ENCODE assay signal across 8 mouse cellular contexts in genomic region chr9:57940349-57940794, GRCm38 (mm10). TPM values are rescaled to one million over a fixed set of nuclear protein-coding genes. Genes with fewer than 3 reads are reported as not detected.
A peak's percentile ranks its signal among the peaks of the same experiment; 100 is the strongest.
DNase-seq lines count a peak whose midpoint lies in the region; ATAC-seq lines count a peak whose summit lies in the region.

No protein-coding gene starts in this region.

- H3K4me1 ChIP-seq in embryonic facial prominence, embryonic 10.5 days: peaks cover 45% of the 10 kb centered on the region
- H3K4me1 ChIP-seq in hindbrain, embryonic 16.5 days (ENCODE audit: control insufficient read depth, insufficient read depth, low read depth, low read length): peaks cover 22% of the 10 kb centered on the region
- H3K4me1 ChIP-seq in lung, embryonic 16.5 days (replicated peaks; ENCODE audit: control insufficient read depth, insufficient read depth, low read length): peaks cover 7% of the 10 kb centered on the region

- ATAC-seq in activated CD4-positive, CD25-positive, alpha-beta regulatory T cell, adult 4 months: peak; percentile 28
- peak; percentile 67 for ATAC-seq in hindbrain, embryonic 16.5 days
- peak; percentile 57 for ATAC-seq in lung, embryonic 16.5 days (ENCODE audit: low read depth)

- peak overlapping the region; percentile 85 for H3K27ac ChIP-seq in embryonic facial prominence, embryonic 10.5 days (replicated peaks)
- peak overlapping the region; percentile 93 for H3K27ac ChIP-seq in hindbrain, embryonic 16.5 days (ENCODE audit: low read depth, low read length)
- no peak overlapping the region for H3K27ac ChIP-seq in lung, embryonic 16.5 days (ENCODE audit: low read length)

- peak overlapping the region; percentile 79 for H3K4me2 ChIP-seq in hindbrain, embryonic 16.5 days (ENCODE audit: low read length)
- H3K4me2 ChIP-seq in lung, embryonic 16.5 days (ENCODE audit: low read depth, low read length): peak overlapping the region; percentile 99

- peak overlapping the region; percentile 84 for H3K4me3 ChIP-seq in embryonic facial prominence, embryonic 10.5 days
- H3K4me3 ChIP-seq in hindbrain, embryonic 16.5 days (ENCODE audit: low read length): peak overlapping the region; percentile 83
- H3K4me3 ChIP-seq in lung, embryonic 16.5 days (ENCODE audit: low read length): peak overlapping the region; percentile 76

- intact Hi-C loops in left cerebral cortex, postnatal 4 days (cut with DNase I): no loop called here
- intact Hi-C loops in left cerebral cortex, postnatal 36 days (cut with DNase I): no loop called here

- H3K9me3 ChIP-seq in embryonic facial prominence, embryonic 10.5 days: no peaks in the 10 kb centered on the region
- H3K9me3 ChIP-seq in hindbrain, embryonic 16.5 days (ENCODE audit: control insufficient read depth, low read length): no peaks in the 10 kb centered on the region
- H3K9me3 ChIP-seq in lung, embryonic 16.5 days (ENCODE audit: control insufficient read depth, low read length): no peaks in the 10 kb centered on the region

- H3K9ac ChIP-seq in hindbrain, embryonic 16.5 days (ENCODE audit: low read depth, low read length): peak overlapping the region; percentile 88
- H3K9ac ChIP-seq in lung, embryonic 16.5 days (ENCODE audit: low read length): peak overlapping the region; percentile 71

- DNase-seq in left cerebral cortex, postnatal 4 days: peak; percentile 57
- DNase-seq in left cerebral cortex, postnatal 36 days (ENCODE audit: low spot score in 2 of 2): no peak
- DNase-seq in embryonic facial prominence, embryonic 10.5 days (ENCODE audit: low spot score): peak; percentile 69
- peak; percentile 35 for DNase-seq in thymus, postnatal 0 days (ENCODE audit: low spot score)
- no peak for DNase-seq in urinary bladder, postnatal 10 days (ENCODE audit: low spot score)

- no peaks in the 10 kb centered on the region for H3K36me3 ChIP-seq in embryonic facial prominence, embryonic 10.5 days (replicated peaks)
- no peaks in the 10 kb centered on the region for H3K36me3 ChIP-seq in hindbrain, embryonic 16.5 days (ENCODE audit: control insufficient read depth, insufficient read depth, low read length)
- H3K36me3 ChIP-seq in lung, embryonic 16.5 days (ENCODE audit: control insufficient read depth, insufficient read depth, low read length): no peaks in the 10 kb centered on the region

- WGBS in embryonic facial prominence, embryonic 10.5 days: under 1% methylated on average over 44 of the region's 44 CpGs
- WGBS in hindbrain, embryonic 16.5 days: 0% methylated on average over 34 of the region's 44 CpGs
- under 1% methylated on average over 41 of the region's 44 CpGs for WGBS in lung, embryonic 16.5 days

- H3K27me3 ChIP-seq in embryonic facial prominence, embryonic 10.5 days (replicated peaks; ENCODE audit: low read depth, poor library complexity, severe bottlenecking): peaks cover 89% of the 10 kb centered on the region
- H3K27me3 ChIP-seq in hindbrain, embryonic 16.5 days (replicated peaks; ENCODE audit: control insufficient read depth, insufficient read depth, low read length): no peaks in the 10 kb centered on the region
- peaks cover 31% of the 10 kb centered on the region for H3K27me3 ChIP-seq in lung, embryonic 16.5 days (ENCODE audit: control insufficient read depth, insufficient read depth, low read depth, low read length)

RNA-seq across cellular contexts. Expression of gene Sema7a, which starts 0.5 kb away (rescaled TPM):
- 100 to 1,000 TPM; 128 to 151 TPM for total RNA-seq in left cerebral cortex, postnatal 4 days (2021)
- total RNA-seq in left cerebral cortex, postnatal 36 days (2021): 100 to 1,000 TPM; 130 to 162 TPM
- polyA plus RNA-seq in activated CD4-positive, CD25-positive, alpha-beta regulatory T cell, adult 4 months (2017; shearing (Covaris generic)): under 1 TPM; 0.16 to 0.55 TPM
- polyA plus RNA-seq in embryonic facial prominence, embryonic 10.5 days (2016; fragmentation: Nextera tagmentation; extraction: Ambion mirVana): 0.08 and 0.25 TPM in 2 replicates
- polyA plus RNA-seq in hindbrain, embryonic 16.5 days (2015; fragmentation: Nextera tagmentation; extraction: Ambion mirVana): 2.1 and 2.9 TPM in 2 replicates
- 0.74 and 0.93 TPM in 2 replicates for polyA plus RNA-seq in lung, embryonic 16.5 days (2015; fragmentation: Nextera tagmentation; extraction: Ambion mirVana)
- polyA plus RNA-seq in thymus, postnatal 0 days (2015; fragmentation: Nextera tagmentation; extraction: Ambion mirVana): 3.4 and 4.0 TPM in 2 replicates

RNA-seq across cellular contexts. Expression of gene Ubl7, which starts 29.6 kb away (rescaled TPM):
- 10 to 100 TPM; 94.0 to 97.2 TPM for total RNA-seq in left cerebral cortex, postnatal 4 days (2021)
- 100 to 1,000 TPM; 108 to 128 TPM for total RNA-seq in left cerebral cortex, postnatal 36 days (2021)
- 100 to 1,000 TPM; 119 to 137 TPM for polyA plus RNA-seq in activated CD4-positive, CD25-positive, alpha-beta regulatory T cell, adult 4 months (2017; shearing (Covaris generic))
- polyA plus RNA-seq in embryonic facial prominence, embryonic 10.5 days (2016; fragmentation: Nextera tagmentation; extraction: Ambion mirVana): 118 and 130 TPM in 2 replicates
- polyA plus RNA-seq in hindbrain, embryonic 16.5 days (2015; fragmentation: Nextera tagmentation; extraction: Ambion mirVana): 169 and 177 TPM in 2 replicates
- 105 and 112 TPM in 2 replicates for polyA plus RNA-seq in lung, embryonic 16.5 days (2015; fragmentation: Nextera tagmentation; extraction: Ambion mirVana)
- polyA plus RNA-seq in thymus, postnatal 0 days (2015; fragmentation: Nextera tagmentation; extraction: Ambion mirVana): 125 and 133 TPM in 2 replicates

Comparison
In these comparisons a context has a peak if more than half of its experiments do, and no peak if none do; other contexts are left out.
1. DNase-seq: peak in left cerebral cortex, postnatal 4 days (single experiment), embryonic facial prominence, embryonic 10.5 days (single experiment) and thymus, postnatal 0 days (single experiment); none in left cerebral cortex, postnatal 36 days (0 of 2) and urinary bladder, postnatal 10 days (single experiment).
2. Peak in every context shown above with its lines, with median percentiles within 50 percentile points of each other: ATAC-seq and H3K4me3 ChIP-seq.